Mouse (Mus musculus): Measurements from ENCODE around the gene Nudt7. TPM values are rescaled to one million over a fixed set of nuclear protein-coding genes. Genes with fewer than 3 reads are reported as not detected.

Nudt7 gene
- polyA plus RNA-seq, 1 experiment from 2014 or later = 35.1 TPM

- Histone ChIP-seq H3K9me3 (ENCODE audit: control insufficient read depth, low read length) (no peaks in the 10 kb centered on the region), H3K9ac (ENCODE audit: low read length) (no peak overlapping the region), H3K27ac (replicated peaks in 1 of 2; ENCODE audit: control insufficient read depth in 1 of 2, insufficient read depth in 1 of 2, low read depth in 2 of 2, low read length in 2 of 2) (no peak overlapping the region), H3K4me3 (ENCODE audit: control insufficient read depth in 1 of 2, insufficient read depth in 1 of 2, low read depth in 1 of 2, low read length in 2 of 2) (no peak overlapping the region), H3K4me2 (ENCODE audit: low read length) (no peak overlapping the region), H3K4me1 (ENCODE audit: control insufficient read depth in 2 of 2, insufficient read depth in 2 of 2, low read length in 2 of 2) (peaks cover 0 to 2% of the 10 kb centered on the region in 2 experiments; a peak in 2 of 4 replicates), H3K27me3 (ENCODE audit: control insufficient read depth, insufficient read depth, low read length) (no peaks in the 10 kb centered on the region), H3K36me3 (ENCODE audit: control insufficient read depth, insufficient read depth, low read length) (0 out of 2 replicates have a peak, but pooled peaks cover 3% of the 10 kb centered on the region)
- no peak for ATAC-seq (ENCODE audit: insufficient number of reproducible peaks, insufficient read depth, low FRiP score, low read depth)
Measured at GRCm38 (mm10) chr8:114142199-114142598, 8.8 kb downstream of the Nudt7 start.

- Histone ChIP-seq H3K9ac (ENCODE audit: low read length) (no peak overlapping the region), H3K4me3 (ENCODE audit: control insufficient read depth in 1 of 2, insufficient read depth in 1 of 2, low read depth in 1 of 2, low read length in 2 of 2) (no peak overlapping the region), H3K4me1 (ENCODE audit: control insufficient read depth in 2 of 2, insufficient read depth in 2 of 2, low read length in 2 of 2) (no peaks in the 10 kb centered on the region), H3K4me2 (ENCODE audit: low read length) (no peak overlapping the region), H3K36me3 (ENCODE audit: control insufficient read depth, insufficient read depth, low read length) (peaks cover 9% of the 10 kb centered on the region; the same call in 1 of the 2 replicates), H3K9me3 (ENCODE audit: control insufficient read depth, low read length) (no peaks in the 10 kb centered on the region), H3K27me3 (ENCODE audit: control insufficient read depth, insufficient read depth, low read length) (no peaks in the 10 kb centered on the region), H3K27ac (replicated peaks in 1 of 2; ENCODE audit: control insufficient read depth in 1 of 2, insufficient read depth in 1 of 2, low read depth in 2 of 2, low read length in 2 of 2) (no peak overlapping the region)
- ATAC-seq (ENCODE audit: insufficient number of reproducible peaks, insufficient read depth, low FRiP score, low read depth) = no peak
- WGBS = 78% methylated on average over 4 of the region's 4 CpGs
Measured at GRCm38 (mm10) chr8:114143645-114144290, 10.4 kb downstream of the Nudt7 start.

- 85% methylated on average over 6 of the region's 6 CpGs for WGBS
Measured at GRCm38 (mm10) chr8:114153311-114154045, 20.1 kb downstream of the Nudt7 start.

GRCm38 (mm10) chr8:114158586-114158985 lies 25.2 kb downstream of the Nudt7 start:
- no peak for ATAC-seq (ENCODE audit: insufficient number of reproducible peaks, insufficient read depth, low FRiP score, low read depth)
- Histone ChIP-seq H3K9ac (ENCODE audit: low read length) (no peak overlapping the region), H3K4me2 (ENCODE audit: low read length) (no peak overlapping the region), H3K4me1 (ENCODE audit: control insufficient read depth in 2 of 2, insufficient read depth in 2 of 2, low read length in 2 of 2) (no peaks in the 10 kb centered on the region), H3K27me3 (ENCODE audit: control insufficient read depth, insufficient read depth, low read length) (no peaks in the 10 kb centered on the region), H3K9me3 (ENCODE audit: control insufficient read depth, low read length) (no peaks in the 10 kb centered on the region), H3K36me3 (ENCODE audit: control insufficient read depth, insufficient read depth, low read length) (no peaks in the 10 kb centered on the region), H3K27ac (replicated peaks in 1 of 2; ENCODE audit: control insufficient read depth in 1 of 2, insufficient read depth in 1 of 2, low read depth in 2 of 2, low read length in 2 of 2) (no peak overlapping the region), H3K4me3 (ENCODE audit: control insufficient read depth in 1 of 2, insufficient read depth in 1 of 2, low read depth in 1 of 2, low read length in 2 of 2) (no peak overlapping the region)
- WGBS = 62% methylated on average over 2 of the region's 2 CpGs

More at GRCm38 (mm10) chr8:114153311-114154045, 20.1 kb downstream of the Nudt7 start:
- H3K4me1 ChIP-seq (ENCODE audit: control insufficient read depth in 2 of 2, insufficient read depth in 2 of 2, low read length in 2 of 2) = no peaks in the 10 kb centered on the region
- no peak overlapping the region for H3K4me3 ChIP-seq (ENCODE audit: control insufficient read depth in 1 of 2, insufficient read depth in 1 of 2, low read depth in 1 of 2, low read length in 2 of 2)
- no peak overlapping the region for H3K27ac ChIP-seq (replicated peaks in 1 of 2; ENCODE audit: control insufficient read depth in 1 of 2, insufficient read depth in 1 of 2, low read depth in 2 of 2, low read length in 2 of 2)
- no peak for ATAC-seq (ENCODE audit: insufficient number of reproducible peaks, insufficient read depth, low FRiP score, low read depth)
- no peak overlapping the region for H3K4me2 ChIP-seq (ENCODE audit: low read length)
- no peaks in the 10 kb centered on the region for H3K27me3 ChIP-seq (ENCODE audit: control insufficient read depth, insufficient read depth, low read length)
- H3K36me3 ChIP-seq (ENCODE audit: control insufficient read depth, insufficient read depth, low read length) = peaks cover 13% of the 10 kb centered on the region
- H3K9ac ChIP-seq (ENCODE audit: low read length) = no peak overlapping the region
- no peaks in the 10 kb centered on the region for H3K9me3 ChIP-seq (ENCODE audit: control insufficient read depth, low read length)

GRCm38 (mm10) chr8:114159666-114160065 lies 26.3 kb downstream of the Nudt7 start:
- Histone ChIP-seq H3K36me3 (ENCODE audit: control insufficient read depth, insufficient read depth, low read length) (no peaks in the 10 kb centered on the region), H3K9me3 (ENCODE audit: control insufficient read depth, low read length) (no peaks in the 10 kb centered on the region), H3K4me1 (ENCODE audit: control insufficient read depth in 2 of 2, insufficient read depth in 2 of 2, low read length in 2 of 2) (no peaks in the 10 kb centered on the region), H3K27me3 (ENCODE audit: control insufficient read depth, insufficient read depth, low read length) (no peaks in the 10 kb centered on the region), H3K9ac (ENCODE audit: low read length) (no peak overlapping the region), H3K4me3 (ENCODE audit: control insufficient read depth in 1 of 2, insufficient read depth in 1 of 2, low read depth in 1 of 2, low read length in 2 of 2) (no peak overlapping the region), H3K27ac (replicated peaks in 1 of 2; ENCODE audit: control insufficient read depth in 1 of 2, insufficient read depth in 1 of 2, low read depth in 2 of 2, low read length in 2 of 2) (no peak overlapping the region), H3K4me2 (ENCODE audit: low read length) (no peak overlapping the region)
- WGBS = 85% methylated on average over 3 of the region's 3 CpGs
- no peak for ATAC-seq (ENCODE audit: insufficient number of reproducible peaks, insufficient read depth, low FRiP score, low read depth)

- ATAC-seq (ENCODE audit: insufficient number of reproducible peaks, insufficient read depth, low FRiP score, low read depth) = no peak
- no peak overlapping the region for H3K9ac ChIP-seq (ENCODE audit: low read length)
- H3K36me3 ChIP-seq (ENCODE audit: control insufficient read depth, insufficient read depth, low read length) = no peaks in the 10 kb centered on the region
- 75% methylated on average over 3 of the region's 3 CpGs for WGBS
- H3K27me3 ChIP-seq (ENCODE audit: control insufficient read depth, insufficient read depth, low read length) = no peaks in the 10 kb centered on the region
- H3K27ac ChIP-seq (replicated peaks in 1 of 2; ENCODE audit: control insufficient read depth in 1 of 2, insufficient read depth in 1 of 2, low read depth in 2 of 2, low read length in 2 of 2) = no peak overlapping the region
- no peaks in the 10 kb centered on the region for H3K4me1 ChIP-seq (ENCODE audit: control insufficient read depth in 2 of 2, insufficient read depth in 2 of 2, low read length in 2 of 2)
- H3K4me2 ChIP-seq (ENCODE audit: low read length) = no peak overlapping the region
- no peak overlapping the region for H3K4me3 ChIP-seq (ENCODE audit: control insufficient read depth in 1 of 2, insufficient read depth in 1 of 2, low read depth in 1 of 2, low read length in 2 of 2)
- H3K9me3 ChIP-seq (ENCODE audit: control insufficient read depth, low read length) = no peaks in the 10 kb centered on the region
Measured at GRCm38 (mm10) chr8:114163871-114164270, 30.5 kb downstream of the Nudt7 start.

GRCm38 (mm10) chr8:114164444-114165096 lies 31.2 kb downstream of the Nudt7 start:
- Histone ChIP-seq H3K36me3 (ENCODE audit: control insufficient read depth, insufficient read depth, low read length) (no peaks in the 10 kb centered on the region), H3K9me3 (ENCODE audit: control insufficient read depth, low read length) (no peaks in the 10 kb centered on the region), H3K27me3 (ENCODE audit: control insufficient read depth, insufficient read depth, low read length) (no peaks in the 10 kb centered on the region), H3K9ac (ENCODE audit: low read length) (no peak overlapping the region), H3K4me3 (ENCODE audit: control insufficient read depth in 1 of 2, insufficient read depth in 1 of 2, low read depth in 1 of 2, low read length in 2 of 2) (no peak overlapping the region), H3K27ac (replicated peaks in 1 of 2; ENCODE audit: control insufficient read depth in 1 of 2, insufficient read depth in 1 of 2, low read depth in 2 of 2, low read length in 2 of 2) (no peak overlapping the region), H3K4me2 (ENCODE audit: low read length) (no peak overlapping the region), H3K4me1 (ENCODE audit: control insufficient read depth in 2 of 2, insufficient read depth in 2 of 2, low read length in 2 of 2) (no peaks in the 10 kb centered on the region)
- 84% methylated on average over 6 of the region's 6 CpGs for WGBS
- no peak for ATAC-seq (ENCODE audit: insufficient number of reproducible peaks, insufficient read depth, low FRiP score, low read depth)
